Mouse (Mus musculus): ENCODE measurements around the gene Rpl3l.

GRCm38 (mm10) chr17:24738238-24738637 lies 10.6 kb downstream of the Rpl3l start:
- TF ChIP-seq CHD2 (IDR thresholded peaks at IDR 0.05; ENCODE audit: low read depth, low read length) (no peak), ZC3H11A (IDR thresholded peaks at IDR 0.05; ENCODE audit: borderline replicate concordance, low read depth, low read length) (no peak), HCFC1 (IDR thresholded peaks at IDR 0.05; ENCODE audit: borderline replicate concordance, insufficient read depth, low read length) (no peak), MAFK (IDR thresholded peaks at IDR 0.05; ENCODE audit: insufficient read depth, low read depth, low read length) (no peak)

Measured in ES-E14 (cell line).